Mouse (Mus musculus): ENCODE measurements around the gene Ptcd1. TPM values are rescaled to one million over a fixed set of nuclear protein-coding genes. Genes with fewer than 3 reads are reported as not detected.

Gene Ptcd1
- polyA plus RNA-seq, 1 experiment = 15.3 TPM

- H3K4me1 ChIP-seq (ENCODE audit: control insufficient read depth, insufficient read depth, low read length) = peaks cover 3% of the 10 kb centered on the region; the same call in 1 of the 2 replicates
- no peaks in the 10 kb centered on the region for H3K36me3 ChIP-seq (ENCODE audit: control insufficient read depth, insufficient read depth, low read length)
- WGBS = 11% methylated on average over 40 of the region's 40 CpGs
- TF ChIP-seq CTCF (conservative IDR thresholded peaks at IDR 0.05; ENCODE audit: insufficient read depth, insufficient read length, low read depth, low read length) = no peak
- no peak for TF ChIP-seq POLR2A (IDR thresholded peaks at IDR 0.05; ENCODE audit: low read depth, low read length)
- peak; percentile 69 for DNase-seq
- no peaks in the 10 kb centered on the region for H3K27me3 ChIP-seq (replicated peaks; ENCODE audit: control insufficient read depth, insufficient read depth, low read length)
- peak overlapping the region; percentile 86 for H3K27ac ChIP-seq (ENCODE audit: insufficient read depth, low read depth, low read length)
- H3K4me3 ChIP-seq (ENCODE audit: insufficient read depth, low read depth, low read length) = peak overlapping the region; percentile 82
Observed at GRCm38 (mm10) chr5:145114606-145115473, 52.1 kb downstream of the Ptcd1 start.

GRCm38 (mm10) chr5:145114071-145114605, 52.8 kb downstream of the Ptcd1 start, which contains the start of gene Arpc1b:
Arpc1b (plus strand) TSS chr5:145114215.
- peak within 1 kb of the TSS; percentile 86 for H3K27ac ChIP-seq (ENCODE audit: insufficient read depth, low read depth, low read length)
- under 1% methylated on average over 47 of the region's 53 CpGs for WGBS
- peak within 1 kb of the TSS; percentile 82 for H3K4me3 ChIP-seq (ENCODE audit: insufficient read depth, low read depth, low read length)
- peaks cover 3% of the 10 kb centered on the region; the same call in 1 of the 2 replicates for H3K4me1 ChIP-seq (ENCODE audit: control insufficient read depth, insufficient read depth, low read length)
- no peak for TF ChIP-seq POLR2A (IDR thresholded peaks at IDR 0.05; ENCODE audit: low read depth, low read length)
- no peak for TF ChIP-seq CTCF (conservative IDR thresholded peaks at IDR 0.05; ENCODE audit: insufficient read depth, insufficient read length, low read depth, low read length)
- H3K27me3 ChIP-seq (replicated peaks; ENCODE audit: control insufficient read depth, insufficient read depth, low read length) = no peaks in the 10 kb centered on the region
- no peaks in the 10 kb centered on the region for H3K36me3 ChIP-seq (ENCODE audit: control insufficient read depth, insufficient read depth, low read length)
- peak; percentile 77 for DNase-seq

- peak overlapping the region; percentile 82; the same call in 1 of the 2 replicates for H3K4me3 ChIP-seq (ENCODE audit: insufficient read depth, low read depth, low read length)
- TF ChIP-seq CTCF (conservative IDR thresholded peaks at IDR 0.05; ENCODE audit: insufficient read depth, insufficient read length, low read depth, low read length) = no peak
- no peak for TF ChIP-seq POLR2A (IDR thresholded peaks at IDR 0.05; ENCODE audit: low read depth, low read length)
- no peaks in the 10 kb centered on the region for H3K27me3 ChIP-seq (replicated peaks; ENCODE audit: control insufficient read depth, insufficient read depth, low read length)
- peaks cover 3% of the 10 kb centered on the region; the same call in 1 of the 2 replicates for H3K4me1 ChIP-seq (ENCODE audit: control insufficient read depth, insufficient read depth, low read length)
- no peaks in the 10 kb centered on the region for H3K36me3 ChIP-seq (ENCODE audit: control insufficient read depth, insufficient read depth, low read length)
- DNase-seq = no peak
- WGBS = 23% methylated on average over 2 of the region's 2 CpGs
- no peak overlapping the region for H3K27ac ChIP-seq (ENCODE audit: insufficient read depth, low read depth, low read length)
Observed at GRCm38 (mm10) chr5:145113416-145113815, 53.5 kb downstream of the Ptcd1 start.

GRCm38 (mm10) chr5:145112566-145112965, 54.3 kb downstream of the Ptcd1 start:
- H3K27me3 ChIP-seq (replicated peaks; ENCODE audit: control insufficient read depth, insufficient read depth, low read length) = no peaks in the 10 kb centered on the region
- TF ChIP-seq POLR2A (IDR thresholded peaks at IDR 0.05; ENCODE audit: low read depth, low read length) = no peak
- no peak for DNase-seq
- H3K4me3 ChIP-seq (ENCODE audit: insufficient read depth, low read depth, low read length) = no peak overlapping the region
- H3K4me1 ChIP-seq (ENCODE audit: control insufficient read depth, insufficient read depth, low read length) = peaks cover 3% of the 10 kb centered on the region; the same call in 1 of the 2 replicates
- H3K36me3 ChIP-seq (ENCODE audit: control insufficient read depth, insufficient read depth, low read length) = no peaks in the 10 kb centered on the region
- WGBS = 83% methylated on average over 8 of the region's 8 CpGs
- H3K27ac ChIP-seq (ENCODE audit: insufficient read depth, low read depth, low read length) = no peak overlapping the region

GRCm38 (mm10) chr5:145110401-145110800, 56.5 kb downstream of the Ptcd1 start:
- H3K27me3 ChIP-seq (replicated peaks; ENCODE audit: control insufficient read depth, insufficient read depth, low read length) = no peaks in the 10 kb centered on the region
- 90% methylated on average over 6 of the region's 6 CpGs for WGBS
- H3K27ac ChIP-seq (ENCODE audit: insufficient read depth, low read depth, low read length) = no peak overlapping the region
- peaks cover 3% of the 10 kb centered on the region; the same call in 1 of the 2 replicates for H3K36me3 ChIP-seq (ENCODE audit: control insufficient read depth, insufficient read depth, low read length)
- H3K4me3 ChIP-seq (ENCODE audit: insufficient read depth, low read depth, low read length) = no peak overlapping the region
- peaks cover 3% of the 10 kb centered on the region; the same call in 1 of the 2 replicates for H3K4me1 ChIP-seq (ENCODE audit: control insufficient read depth, insufficient read depth, low read length)
- TF ChIP-seq POLR2A (IDR thresholded peaks at IDR 0.05; ENCODE audit: low read depth, low read length) (no peak), CTCF (conservative IDR thresholded peaks at IDR 0.05; ENCODE audit: insufficient read depth, insufficient read length, low read depth, low read length) (no peak)
- DNase-seq = no peak

- DNase-seq = no peak
Observed at GRCm38 (mm10) chr5:145105694-145106275, 61.1 kb downstream of the Ptcd1 start.

GRCm38 (mm10) chr5:145104328-145104727, 62.6 kb downstream of the Ptcd1 start:
- peaks cover 3% of the 10 kb centered on the region; the same call in 1 of the 2 replicates for H3K36me3 ChIP-seq (ENCODE audit: control insufficient read depth, insufficient read depth, low read length)
- TF ChIP-seq CTCF (conservative IDR thresholded peaks at IDR 0.05; ENCODE audit: insufficient read depth, insufficient read length, low read depth, low read length) (no peak), POLR2A (IDR thresholded peaks at IDR 0.05; ENCODE audit: low read depth, low read length) (no peak)
- 91% methylated on average over 9 of the region's 9 CpGs for WGBS
- H3K27me3 ChIP-seq (replicated peaks; ENCODE audit: control insufficient read depth, insufficient read depth, low read length) = no peaks in the 10 kb centered on the region
- no peak overlapping the region for H3K27ac ChIP-seq (ENCODE audit: insufficient read depth, low read depth, low read length)
- no peaks in the 10 kb centered on the region for H3K4me1 ChIP-seq (ENCODE audit: control insufficient read depth, insufficient read depth, low read length)
- no peak for DNase-seq
- no peak overlapping the region for H3K4me3 ChIP-seq (ENCODE audit: insufficient read depth, low read depth, low read length)

More at GRCm38 (mm10) chr5:145105694-145106275, 61.1 kb downstream of the Ptcd1 start:
- TF ChIP-seq CTCF (conservative IDR thresholded peaks at IDR 0.05; ENCODE audit: insufficient read depth, insufficient read length, low read depth, low read length) (no peak), POLR2A (IDR thresholded peaks at IDR 0.05; ENCODE audit: low read depth, low read length) (no peak)
- WGBS = 86% methylated on average over 9 of the region's 9 CpGs
- no peak overlapping the region for H3K4me3 ChIP-seq (ENCODE audit: insufficient read depth, low read depth, low read length)
- no peaks in the 10 kb centered on the region for H3K4me1 ChIP-seq (ENCODE audit: control insufficient read depth, insufficient read depth, low read length)
- H3K27me3 ChIP-seq (replicated peaks; ENCODE audit: control insufficient read depth, insufficient read depth, low read length) = no peaks in the 10 kb centered on the region
- H3K27ac ChIP-seq (ENCODE audit: insufficient read depth, low read depth, low read length) = no peak overlapping the region
- H3K36me3 ChIP-seq (ENCODE audit: control insufficient read depth, insufficient read depth, low read length) = peaks cover 3% of the 10 kb centered on the region; the same call in 1 of the 2 replicates

All from kidney, adult 2 months (tissue).